Mouse (Mus musculus) left cerebral cortex, postnatal 36 days (tissue): ENCODE measurements around the gene Cdc37l1. TPM values are rescaled to one million over a fixed set of nuclear protein-coding genes. Genes with fewer than 3 reads are reported as not detected.
"Not testable (repeated sequence)": the region's sequence is repeated elsewhere in the genome, so short reads cannot be mapped to it uniquely, and the experiment has no call there.

Experiments
- DNase-seq, 2 experiments: peaks; one replicate each; pipeline ENCODE4 v3.0.0; 2021 to 2022; ENCODE audit warnings: low spot score in 2 of 2, mixed read lengths in 1 of 2
- intact Hi-C: fragments of 180-260 bp; cut with DNase I; formaldehyde crosslinking; loops from one replicate; pipeline ENCODE4 v1.15.1; 2025
- total RNA-seq, 2 experiments: library from RNA; stranded (reverse); gene quantifications; 2 replicates each; pipeline ENCODE4 v1.2.3; 2021

Cdc37l1 gene
- total RNA-seq, 2 experiments from 2014 or later = 88.0 to 112 TPM

GRCm38 (mm10) chr19:28995366-28995765 lies 5.2 kb downstream of the Cdc37l1 start:
- DNase-seq = no peak
- intact Hi-C loops = no loop called here

- no peak for DNase-seq
- intact Hi-C loops = no loop called here
Measured at GRCm38 (mm10) chr19:28997976-28998630, 8.0 kb downstream of the Cdc37l1 start.

- intact Hi-C loops, DNase-seq: not testable (repeated sequence)
Measured at GRCm38 (mm10) chr19:29000321-29000720, 10.2 kb downstream of the Cdc37l1 start.

- intact Hi-C loops = no loop called here
- DNase-seq = no peak
Measured at GRCm38 (mm10) chr19:29008069-29008706, 18.0 kb downstream of the Cdc37l1 start.

GRCm38 (mm10) chr19:29009046-29009445 lies 18.9 kb downstream of the Cdc37l1 start:
- no peak for DNase-seq
- intact Hi-C loops = no loop called here

DNA sequence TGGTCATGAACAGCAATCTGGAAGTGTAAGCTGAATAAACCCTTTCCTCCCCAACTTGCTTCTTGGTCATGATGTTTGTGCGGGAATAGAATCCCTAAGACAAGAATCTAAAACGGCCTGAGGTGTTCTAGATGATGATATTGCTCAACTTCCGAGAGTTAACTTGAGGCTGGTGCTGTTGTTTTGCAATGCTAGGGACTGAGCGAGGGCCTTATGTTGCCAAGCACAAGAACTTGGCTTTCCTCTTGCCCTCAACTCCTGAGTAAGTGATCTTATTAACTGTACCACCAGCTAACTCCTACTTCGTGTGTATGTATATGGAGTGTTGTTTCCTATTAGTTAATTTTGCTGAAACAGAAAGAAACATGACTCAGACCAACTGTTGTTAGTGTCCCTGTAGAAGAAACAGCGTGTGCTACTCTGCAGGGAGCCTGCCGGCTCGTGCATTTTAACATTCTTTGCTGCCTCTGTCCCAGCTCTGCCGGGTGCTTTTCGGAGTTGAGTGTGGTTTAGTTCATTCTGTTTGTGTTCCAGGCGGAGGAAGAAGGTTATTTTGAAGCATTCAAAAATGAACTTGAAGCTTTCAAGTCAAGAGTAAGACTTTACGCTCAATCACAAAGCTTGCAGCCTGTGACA lies 21.3 kb downstream of the Cdc37l1 start:
- DNase-seq = no peak
- intact Hi-C loops = no loop called here

- DNase-seq = no peak
- intact Hi-C loops = no loop called here
Measured at GRCm38 (mm10) chr19:29014466-29015055, 24.4 kb downstream of the Cdc37l1 start.

GRCm38 (mm10) chr19:29015410-29016203 lies 25.5 kb downstream of the Cdc37l1 start:
- intact Hi-C loops = no loop called here
- no peak for DNase-seq

DNA sequence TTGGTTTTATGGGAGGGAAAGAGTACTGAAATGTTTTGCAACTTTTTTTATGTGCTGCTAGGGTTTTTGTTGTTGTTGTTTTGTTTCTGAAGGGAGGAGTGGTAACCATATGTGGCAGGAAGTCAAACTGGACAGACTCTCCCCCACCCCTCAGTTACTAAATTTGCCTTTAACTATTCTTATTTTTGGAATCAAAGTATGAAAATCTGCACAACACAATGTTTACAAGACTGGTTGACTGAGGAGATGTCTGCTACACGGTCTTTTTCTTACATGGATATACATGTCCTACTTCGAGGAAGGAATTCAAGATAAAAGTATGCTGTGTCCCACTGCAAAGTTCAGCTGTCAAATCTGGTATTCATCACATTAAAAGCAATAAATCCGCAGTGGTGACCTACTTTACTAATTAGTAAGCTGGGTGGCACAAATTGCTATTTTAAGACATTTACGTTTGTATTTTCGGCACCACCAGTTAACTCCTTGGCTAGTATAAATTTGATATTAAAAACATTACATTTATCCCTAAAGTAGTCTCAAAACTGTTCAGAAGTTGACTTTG lies 26.1 kb downstream of the Cdc37l1 start:
- intact Hi-C loops = no loop called here
- DNase-seq = no peak

DNA sequence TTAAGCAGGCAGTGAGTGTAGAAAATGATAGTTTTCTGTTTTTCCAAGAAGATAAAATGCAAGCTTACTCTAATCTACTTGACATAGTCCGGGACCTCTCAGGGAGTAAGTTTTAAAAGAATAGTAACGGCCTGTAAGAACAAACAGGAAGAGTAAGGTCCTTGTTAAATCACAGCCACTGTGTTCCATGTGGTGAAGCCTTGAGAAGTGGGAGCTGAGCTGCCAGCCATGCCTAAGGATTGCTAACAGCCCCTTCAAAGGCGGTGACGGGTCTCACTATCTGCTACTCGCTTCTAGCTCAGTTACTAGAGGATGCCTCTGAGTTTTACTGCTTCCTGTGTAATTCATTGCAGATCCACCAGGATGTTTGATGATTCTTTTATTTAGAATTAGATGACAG lies 26.6 kb downstream of the Cdc37l1 start:
- intact Hi-C loops = no loop called here
- DNase-seq = no peak

DNA sequence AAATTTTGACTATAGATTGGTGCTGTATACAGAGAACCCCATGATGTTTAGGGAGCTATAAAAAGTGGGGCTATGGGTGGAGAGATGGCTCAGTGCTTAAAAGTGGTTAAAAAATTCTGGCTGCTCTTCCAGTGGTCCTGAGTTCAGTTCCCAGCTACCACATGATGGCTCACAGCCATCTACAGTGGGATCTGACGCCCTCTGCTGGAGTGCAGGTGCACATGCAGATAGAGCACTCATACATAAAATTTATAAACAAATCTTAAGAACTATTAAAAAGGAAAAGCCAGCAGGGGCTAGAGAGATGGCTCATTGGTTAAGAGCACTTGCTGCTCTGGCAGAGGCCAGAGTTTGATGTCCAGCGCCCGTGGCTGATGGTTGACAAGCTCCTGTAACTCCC lies 29.5 kb downstream of the Cdc37l1 start:
- no peak for DNase-seq
- intact Hi-C loops = no loop called here

GRCm38 (mm10) chr19:29021754-29022345 lies 31.7 kb downstream of the Cdc37l1 start:
- intact Hi-C loops = no loop called here
- no peak for DNase-seq

DNA sequence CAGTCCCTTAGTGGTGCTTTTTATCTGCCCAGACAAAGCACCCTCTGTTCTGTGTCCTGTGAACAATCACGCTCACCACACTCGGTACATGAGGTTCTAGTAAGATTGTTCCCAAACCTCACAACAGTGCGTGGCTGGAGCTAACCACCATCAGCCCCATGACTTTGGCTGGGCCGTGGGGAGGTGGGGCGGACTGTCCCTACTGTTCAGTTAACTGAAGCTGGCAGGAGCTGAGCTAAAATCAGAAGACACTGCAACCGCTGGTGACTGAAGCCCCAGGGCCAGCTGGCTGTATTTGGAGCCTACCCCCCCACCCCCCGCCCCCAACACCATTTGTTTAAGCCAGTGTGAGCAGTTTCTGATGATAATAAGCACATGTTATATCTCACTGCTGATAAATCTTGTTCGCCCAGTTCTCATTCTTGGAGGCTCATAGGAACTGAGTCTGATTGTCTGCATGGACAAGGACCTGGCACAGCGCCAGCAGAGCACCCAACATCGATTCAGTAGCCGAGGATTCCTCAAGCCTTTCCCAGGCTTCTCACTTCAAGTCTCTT lies 34.3 kb downstream of the Cdc37l1 start:
- intact Hi-C loops = no loop called here
- DNase-seq = peak; percentile 42 to 43

GRCm38 (mm10) chr19:29031788-29032187 lies 41.6 kb downstream of the Cdc37l1 start:
- no peak for DNase-seq
- intact Hi-C loops = no loop called here

DNA sequence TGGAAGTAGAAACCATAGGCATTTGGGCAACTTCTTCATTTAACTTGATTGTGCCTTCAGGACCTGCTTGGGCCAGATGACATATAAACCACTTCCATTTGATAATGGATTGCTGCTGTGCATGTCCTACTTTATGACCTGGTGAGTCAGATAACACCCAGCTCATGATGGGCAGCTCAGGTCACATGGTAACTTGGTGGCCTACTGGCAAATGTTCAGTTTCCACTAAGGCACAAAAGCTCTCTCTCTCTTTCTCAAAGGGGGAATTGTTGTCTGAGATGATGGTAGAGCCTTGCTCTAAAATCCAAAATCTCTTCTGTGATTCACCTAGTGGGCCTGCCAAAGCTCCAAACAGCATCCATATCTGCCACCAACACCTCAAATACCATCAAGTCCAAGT lies 42.5 kb downstream of the Cdc37l1 start:
- intact Hi-C loops = no loop called here
- no peak for DNase-seq

- DNase-seq = no peak
- intact Hi-C loops = no loop called here
Measured at GRCm38 (mm10) chr19:29037026-29037425, 46.9 kb downstream of the Cdc37l1 start.

GRCm38 (mm10) chr19:29037541-29037940 lies 47.4 kb downstream of the Cdc37l1 start:
- intact Hi-C loops = no loop called here
- no peak for DNase-seq

DNA sequence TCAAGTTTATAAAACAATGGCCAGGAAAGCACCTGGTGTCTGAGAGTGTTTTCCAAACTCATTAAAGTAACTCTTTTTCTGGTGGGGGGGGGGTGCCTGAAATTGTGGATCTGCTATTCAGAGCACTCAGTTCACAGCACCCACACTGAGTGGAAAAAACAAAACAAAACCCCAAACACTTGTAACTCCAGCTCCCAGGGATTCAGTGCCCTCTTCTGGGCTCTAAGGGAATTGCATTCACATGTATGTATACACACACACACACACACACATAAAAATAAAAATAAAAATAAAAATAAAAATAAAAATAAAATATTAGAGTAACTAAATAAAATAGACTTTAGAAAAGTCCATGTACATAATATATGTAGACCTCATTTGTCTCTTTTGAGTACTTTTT lies 49.2 kb downstream of the Cdc37l1 start:
- intact Hi-C loops = no loop called here
- no peak for DNase-seq

- DNase-seq = no peak
- intact Hi-C loops = no loop called here
Measured at GRCm38 (mm10) chr19:29040206-29040605, 50.1 kb downstream of the Cdc37l1 start.
